Mouse (Mus musculus): ENCODE measurements around the gene Bpifb9a.
"Not testable (repeated sequence)": the region's sequence is repeated elsewhere in the genome, so short reads cannot be mapped to it uniquely, and the experiment has no call there.

Gene Bpifb9a

DNA sequence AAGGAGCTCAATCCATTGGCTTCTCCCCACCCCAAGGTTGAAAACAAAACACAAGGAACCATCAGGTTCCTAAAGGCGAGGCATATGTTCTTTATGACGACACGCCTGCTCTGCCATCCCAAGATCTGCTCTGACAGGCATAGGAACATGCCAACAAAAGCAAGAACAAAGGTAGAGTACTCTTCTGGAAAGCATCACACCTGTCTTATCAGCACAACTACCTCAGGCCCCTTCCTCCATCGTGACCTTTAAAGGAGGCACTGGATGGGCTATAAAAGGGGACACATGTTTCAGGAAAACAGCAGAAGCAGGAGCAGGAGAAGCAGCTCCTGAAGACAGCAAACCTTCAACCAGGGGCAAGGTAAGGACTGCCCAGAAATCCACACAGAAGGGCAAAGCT, 49.3 kb downstream of the Bpifb9a start, which contains the start of gene Bpifb9b:
Bpifb9b (plus strand) TSS at position 301 of the 400 bp plus-strand sequence.
- DNase-seq (ENCODE audit: low read depth, low spot score), result not testable (repeated sequence)

DNA sequence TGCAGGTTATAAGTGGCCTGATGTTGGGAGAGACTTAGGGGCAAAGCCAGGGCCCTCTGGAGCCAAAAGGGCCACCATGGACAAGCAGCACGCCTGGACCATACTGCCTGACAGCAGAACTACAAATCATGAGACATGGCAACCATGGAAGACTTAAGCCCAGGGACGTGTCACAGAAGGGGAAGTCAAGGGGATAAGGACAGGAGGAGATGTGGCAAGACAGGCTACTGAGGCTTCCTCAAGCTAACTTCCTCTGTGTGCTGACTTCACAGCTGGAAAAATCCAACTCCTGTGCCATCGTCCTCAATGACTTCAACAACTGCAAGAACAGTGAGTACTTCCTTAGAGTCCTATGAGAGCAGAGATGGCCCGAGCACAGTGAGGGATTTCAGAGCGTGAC, 56.1 kb downstream of the Bpifb9a start:
- not testable (repeated sequence) for DNase-seq (ENCODE audit: low read depth, low spot score)
